Mouse (Mus musculus) left cerebral cortex, postnatal 10 days (tissue): ENCODE results near the gene Nup93. TPM values are rescaled to one million over a fixed set of nuclear protein-coding genes. Genes with fewer than 3 reads are reported as not detected.
A peak's percentile ranks its signal among the peaks of the same experiment; 100 is the strongest.

Source experiments
- microRNA-seq: library from miRNA; unstranded; fragments of <30 nt; microRNA quantifications from one replicate; pipeline ENCODE4 v1.2.0, GENCODE M21; 2022
- total RNA-seq, 2 experiments: library from RNA; stranded (reverse); gene quantifications; 2 replicates each; pipeline ENCODE4 v1.2.3; 2021

The Nup93 gene
- total RNA-seq, 2 experiments from 2014 or later: 49.1 to 51.0 TPM

Small RNA genes lying within 50 kb of the gene (microRNA-seq; reads per million reads assigned to microRNA genes)
- gene Mir138-2: 1,261 reads per million, percentile 80 among the genes with 10 or more reads in this experiment

Other genes starting within 250 kb of the Nup93 start
- gene Amfr, start 201.7 kb upstream of the Nup93 start, total RNA-seq: 100 to 1,000 TPM; 129 to 132 TPM
- 10 to 100 TPM; 66.4 to 75.8 TPM for gene Nudt21, start 177.5 kb upstream of the Nup93 start, total RNA-seq
- gene Ogfod1, start 177.4 kb upstream of the Nup93 start, total RNA-seq: 10 to 100 TPM; 36.7 to 38.1 TPM
- gene Bbs2, start 115.6 kb upstream of the Nup93 start, total RNA-seq: 10 to 100 TPM; 22.2 to 23.9 TPM
- gene Mt4, start 77.4 kb upstream of the Nup93 start, total RNA-seq: not detected
- 100 to 1,000 TPM; 452 to 527 TPM for gene Mt3, start 62.0 kb upstream of the Nup93 start, total RNA-seq
- 100 to 1,000 TPM in 1 of 2 experiments, 10 to 100 TPM in 1; 63.5 to 266 TPM for gene Mt2, start 41.9 kb upstream of the Nup93 start, total RNA-seq
- 100 to 1,000 TPM in 1 of 2 experiments, 10 to 100 TPM in 1; 80.3 to 200 TPM for gene Mt1, start 35.5 kb upstream of the Nup93 start, total RNA-seq
- under 1 TPM; 0.30 to 0.62 TPM for gene Slc12a3, start 114.6 kb downstream of the Nup93 start, total RNA-seq
- gene Herpud1, start 171.9 kb downstream of the Nup93 start, total RNA-seq: 10 to 100 TPM; 41.5 to 44.3 TPM
- gene Nlrc5, start 219.8 kb downstream of the Nup93 start, total RNA-seq: under 1 TPM; 0.61 to 0.77 TPM